Mouse (Mus musculus): Measurements from ENCODE around the gene Ccdc124.

GRCm38 (mm10) chr8:70850947-70851346, 22.8 kb downstream of the Ccdc124 start:
- TF ChIP-seq CTCF (IDR thresholded peaks at IDR 0.05; ENCODE audit: low read depth, low read length), result no peak
- no peak for TF ChIP-seq POLR2A (IDR thresholded peaks at IDR 0.05; ENCODE audit: extremely low read depth, insufficient read depth, low read length)

All from liver, adult 2 months (tissue).